In the genomic region with DNA sequence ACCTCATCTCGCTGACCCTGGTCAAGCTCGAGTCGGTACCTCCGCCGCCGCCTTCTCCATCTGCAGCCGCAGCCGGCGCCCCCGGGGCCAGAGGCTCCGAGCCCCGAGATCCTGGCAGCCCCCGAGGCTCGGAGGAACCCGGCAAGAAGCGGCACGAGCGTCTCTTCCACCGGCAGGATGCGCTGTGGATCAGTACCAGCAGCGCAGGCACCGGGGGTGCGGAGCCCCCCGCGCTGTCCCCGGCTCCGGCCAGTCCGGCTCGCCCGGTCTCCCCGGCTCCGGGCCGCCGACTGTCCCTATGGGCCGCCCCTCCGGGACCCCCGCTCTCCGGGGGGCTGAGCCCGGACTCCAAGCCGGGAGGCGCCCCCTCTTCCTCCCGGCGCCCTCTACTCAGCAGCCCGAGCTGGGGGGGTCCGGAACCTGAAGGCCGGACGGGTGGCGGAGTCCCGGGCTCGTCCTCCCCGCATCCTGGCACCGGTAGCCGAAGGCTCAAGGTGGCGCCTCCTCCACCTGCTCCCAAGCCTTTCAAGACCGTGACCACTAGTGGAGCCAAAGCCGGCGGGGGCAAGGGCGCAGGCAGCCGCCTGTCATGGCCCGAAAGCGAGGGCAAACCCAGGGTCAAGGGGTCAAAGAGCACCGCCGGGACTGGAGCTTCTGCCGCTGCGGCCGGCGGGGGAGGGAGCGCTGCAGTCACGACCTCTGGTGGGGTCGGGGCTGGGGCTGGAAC, we compare ENCODE assay signal across 9 mouse cellular contexts. TPM values are rescaled to one million over a fixed set of nuclear protein-coding genes. Genes with fewer than 3 reads are reported as not detected.
DNase-seq lines count a peak whose midpoint lies in the region; ATAC-seq and TF ChIP-seq lines count a peak whose summit lies in the region.
"Had no signal": no experiment of that assay in that cellular context is flagged by ENCODE, and none has a peak within 500 bp of the region (broad histone marks: within the 10 kb centered on the region; RNA-seq: fewer than 3 reads in every experiment).

No protein-coding gene starts in this region.

- H3K27me3 ChIP-seq in heart, embryonic 10.5 days (ENCODE audit: insufficient read depth, poor library complexity, severe bottlenecking), result peaks cover 98% of the 10 kb centered on the region
- H3K27me3 ChIP-seq in forebrain, embryonic 15.5 days, result peaks cover 19% of the 10 kb centered on the region
- H3K27me3 ChIP-seq in limb, embryonic 15.5 days, result peaks cover 99% of the 10 kb centered on the region

- 2% methylated on average over 67 of the region's 70 CpGs for WGBS in heart, embryonic 10.5 days
- WGBS in forebrain, embryonic 15.5 days, result 2% methylated on average over 65 of the region's 70 CpGs
- 5% methylated on average over 67 of the region's 70 CpGs for WGBS in limb, embryonic 15.5 days

- H3K9me3 ChIP-seq in heart, embryonic 10.5 days, result no peaks in the 10 kb centered on the region
- H3K9me3 ChIP-seq in forebrain, embryonic 15.5 days, result no peaks in the 10 kb centered on the region
- H3K9me3 ChIP-seq in limb, embryonic 15.5 days, result no peaks in the 10 kb centered on the region

- peak overlapping the region; percentile 76 for H3K4me2 ChIP-seq in forebrain, embryonic 15.5 days (replicated peaks)
- peak overlapping the region; percentile 87 for H3K4me2 ChIP-seq in limb, embryonic 15.5 days

- peak overlapping the region; percentile 59 for H3K9ac ChIP-seq in forebrain, embryonic 15.5 days (replicated peaks)
- peak overlapping the region; percentile 37 for H3K9ac ChIP-seq in limb, embryonic 15.5 days

- TF ChIP-seq CTCF in brain, embryonic 14.5 days (IDR thresholded peaks at IDR 0.05; ENCODE audit: borderline replicate concordance, extremely low read depth, insufficient read depth, insufficient read length), result peak; percentile 47; the same call in 1 of the 2 replicates

- H3K4me1 ChIP-seq in heart, embryonic 10.5 days, result peaks cover 51% of the 10 kb centered on the region
- H3K4me1 ChIP-seq in forebrain, embryonic 15.5 days, result peaks cover 41% of the 10 kb centered on the region
- H3K4me1 ChIP-seq in limb, embryonic 15.5 days, result peaks cover 40% of the 10 kb centered on the region

- no peak overlapping the region for H3K27ac ChIP-seq in heart, embryonic 10.5 days
- H3K27ac ChIP-seq in forebrain, embryonic 15.5 days (replicated peaks), result peak overlapping the region; percentile 83
- no peak overlapping the region for H3K27ac ChIP-seq in limb, embryonic 15.5 days

- no peak for TF ChIP-seq POLR2A in brain, embryonic 14.5 days (IDR thresholded peaks at IDR 0.05; ENCODE audit: borderline replicate concordance, extremely low read depth, insufficient read depth, insufficient read length, poor library complexity, severe bottlenecking)

- intact Hi-C loops in heart, postnatal 36 days (cut with DNase I), result no loop called here

- peak overlapping the region; percentile 59 for H3K4me3 ChIP-seq in heart, embryonic 10.5 days
- H3K4me3 ChIP-seq in forebrain, embryonic 15.5 days, result peak overlapping the region; percentile 70
- H3K4me3 ChIP-seq in limb, embryonic 15.5 days, result peak overlapping the region; percentile 43
- H3K4me3 ChIP-seq: erythroblast, embryonic 14.5 days had no signal

- peak; percentile 3; the same call in 1 of the 2 replicates for ATAC-seq in forebrain, embryonic 15.5 days (replicated peaks)
- ATAC-seq in limb, embryonic 15.5 days (ENCODE audit: insufficient number of reproducible peaks, low FRiP score, low TSS enrichment, low read depth), result no peak
- no peak for ATAC-seq in monocyte, adult 5-6 weeks (replicated peaks; ENCODE audit: insufficient number of reproducible peaks, low FRiP score, low TSS enrichment, poor library complexity, severe bottlenecking)
- no peak for ATAC-seq in erythroblast, adult 5-6 weeks (replicated peaks; ENCODE audit: low FRiP score, poor library complexity, severe bottlenecking)

- H3K36me3 ChIP-seq in heart, embryonic 10.5 days, result no peaks in the 10 kb centered on the region
- peaks cover 11% of the 10 kb centered on the region; the same call in 1 of the 2 replicates for H3K36me3 ChIP-seq in forebrain, embryonic 15.5 days
- H3K36me3 ChIP-seq in limb, embryonic 15.5 days, result no peaks in the 10 kb centered on the region

- no peak for DNase-seq in heart, embryonic 10.5 days (ENCODE audit: low spot score)
- no peak for DNase-seq in heart, postnatal 36 days
- DNase-seq in brain, embryonic 14.5 days (ENCODE audit: low read depth), result peak; percentile 60
- peak; percentile 69 for DNase-seq in right cerebral cortex, postnatal 4 days

RNA-seq across cellular contexts. Expression of a gene that starts 4.7 kb away (rescaled TPM):
- polyA plus RNA-seq in heart, embryonic 10.5 days (2016; fragmentation: Nextera tagmentation; extraction: Ambion mirVana), result 0.50 TPM in 1 of 2 replicates, not detected in the other
- total RNA-seq in heart, postnatal 36 days (2021), result 1 to 10 TPM; 5.6 to 7.0 TPM
- polyA plus RNA-seq in brain, embryonic 14.5 days (2012; rRNA removed), result 113 and 151 TPM in 2 replicates
- polyA plus RNA-seq in forebrain, embryonic 15.5 days (2015; fragmentation: Nextera tagmentation; extraction: Ambion mirVana), result 2.9 and 3.0 TPM in 2 replicates
- 0.10 and 0.72 TPM in 2 replicates for polyA plus RNA-seq in limb, embryonic 15.5 days (2015; fragmentation: Nextera tagmentation; extraction: Ambion mirVana)
- 31.1 to 112 TPM (median 48.9 TPM) in 3 replicates for total RNA-seq in monocyte, adult 5-6 weeks (2017)
- 1.9 and 6.5 TPM in 2 replicates for total RNA-seq in erythroblast, adult 5-6 weeks (2015; ENCODE audit: low replicate concordance)
- 2.0 and 4.0 TPM in 2 replicates for total RNA-seq in erythroblast, adult 5-6 weeks (2017; ENCODE audit: low replicate concordance)

RNA-seq across cellular contexts. Expression of a gene that starts 9.8 kb away (rescaled TPM):
- 138 and 154 TPM in 2 replicates for polyA plus RNA-seq in heart, embryonic 10.5 days (2016; fragmentation: Nextera tagmentation; extraction: Ambion mirVana)
- 10 to 100 TPM; 43.8 to 46.9 TPM for total RNA-seq in heart, postnatal 36 days (2021)
- polyA plus RNA-seq in brain, embryonic 14.5 days (2012; rRNA removed), result 96.5 and 115 TPM in 2 replicates
- polyA plus RNA-seq in forebrain, embryonic 15.5 days (2015; fragmentation: Nextera tagmentation; extraction: Ambion mirVana), result 118 and 122 TPM in 2 replicates
- polyA plus RNA-seq in limb, embryonic 15.5 days (2015; fragmentation: Nextera tagmentation; extraction: Ambion mirVana), result 161 and 175 TPM in 2 replicates
- 38.1 to 49.9 TPM (median 47.0 TPM) in 3 replicates for total RNA-seq in monocyte, adult 5-6 weeks (2017)
- total RNA-seq in erythroblast, adult 5-6 weeks (2015; ENCODE audit: low replicate concordance), result 25.3 and 30.4 TPM in 2 replicates
- 8.6 and 19.0 TPM in 2 replicates for total RNA-seq in erythroblast, adult 5-6 weeks (2017; ENCODE audit: low replicate concordance)

RNA-seq across cellular contexts. Expression of a gene that starts 16.5 kb away (rescaled TPM):
- 1,495 and 2,024 TPM in 2 replicates for polyA plus RNA-seq in heart, embryonic 10.5 days (2016; fragmentation: Nextera tagmentation; extraction: Ambion mirVana)
- 10 to 100 TPM; 76.7 to 85.5 TPM for total RNA-seq in heart, postnatal 36 days (2021)
- 871 and 1,231 TPM in 2 replicates for polyA plus RNA-seq in brain, embryonic 14.5 days (2012; rRNA removed)
- polyA plus RNA-seq in forebrain, embryonic 15.5 days (2015; fragmentation: Nextera tagmentation; extraction: Ambion mirVana), result 1,729 and 1,809 TPM in 2 replicates
- 1,296 and 1,322 TPM in 2 replicates for polyA plus RNA-seq in limb, embryonic 15.5 days (2015; fragmentation: Nextera tagmentation; extraction: Ambion mirVana)
- 23.3 to 49.4 TPM (median 23.9 TPM) in 3 replicates for total RNA-seq in monocyte, adult 5-6 weeks (2017)
- total RNA-seq in erythroblast, adult 5-6 weeks (2015; ENCODE audit: low replicate concordance), result 83.0 and 90.1 TPM in 2 replicates
- 43.8 and 71.5 TPM in 2 replicates for total RNA-seq in erythroblast, adult 5-6 weeks (2017; ENCODE audit: low replicate concordance)

RNA-seq across cellular contexts. Expression of a gene that starts 19.8 kb away (rescaled TPM):
- polyA plus RNA-seq in heart, embryonic 10.5 days (2016; fragmentation: Nextera tagmentation; extraction: Ambion mirVana), result 0.15 and 0.24 TPM in 2 replicates
- total RNA-seq in heart, postnatal 36 days (2021), result 1 to 10 TPM; 2.3 to 2.9 TPM
- 35.9 and 51.7 TPM in 2 replicates for polyA plus RNA-seq in brain, embryonic 14.5 days (2012; rRNA removed)
- polyA plus RNA-seq in forebrain, embryonic 15.5 days (2015; fragmentation: Nextera tagmentation; extraction: Ambion mirVana), result 5.6 and 7.0 TPM in 2 replicates
- polyA plus RNA-seq in limb, embryonic 15.5 days (2015; fragmentation: Nextera tagmentation; extraction: Ambion mirVana), result 1.2 and 1.7 TPM in 2 replicates
- total RNA-seq in monocyte, adult 5-6 weeks (2017), result 1.6 TPM in 1 of 3 replicates, not detected in the others
- not detected in 2 replicates for total RNA-seq in erythroblast, adult 5-6 weeks (2015; ENCODE audit: low replicate concordance)
- not detected in 2 replicates for total RNA-seq in erythroblast, adult 5-6 weeks (2017; ENCODE audit: low replicate concordance)
- polyA plus RNA-seq: erythroblast, embryonic 14.5 days had no signal

RNA-seq across cellular contexts. Expression of a gene that starts 31.8 kb away (rescaled TPM):
- 0.09 TPM in 1 of 2 replicates, not detected in the other for polyA plus RNA-seq in heart, embryonic 10.5 days (2016; fragmentation: Nextera tagmentation; extraction: Ambion mirVana)
- under 1 TPM; 0.14 to 0.31 TPM for total RNA-seq in heart, postnatal 36 days (2021)
- polyA plus RNA-seq in brain, embryonic 14.5 days (2012; rRNA removed), result 0.63 and 0.97 TPM in 2 replicates
- 0.11 and 0.15 TPM in 2 replicates for polyA plus RNA-seq in forebrain, embryonic 15.5 days (2015; fragmentation: Nextera tagmentation; extraction: Ambion mirVana)
- 0.12 and 0.32 TPM in 2 replicates for polyA plus RNA-seq in limb, embryonic 15.5 days (2015; fragmentation: Nextera tagmentation; extraction: Ambion mirVana)
- not detected in 3 replicates for total RNA-seq in monocyte, adult 5-6 weeks (2017)
- total RNA-seq in erythroblast, adult 5-6 weeks (2015; ENCODE audit: low replicate concordance), result not detected in 2 replicates
- total RNA-seq in erythroblast, adult 5-6 weeks (2017; ENCODE audit: low replicate concordance), result not detected in 2 replicates
- polyA plus RNA-seq: erythroblast, embryonic 14.5 days had no signal

Comparison
In these comparisons a context has a peak if more than half of its experiments do, and no peak if none do; other contexts are left out.
1. DNase-seq: peak in brain, embryonic 14.5 days (single experiment) and right cerebral cortex, postnatal 4 days (single experiment); none in heart, embryonic 10.5 days (single experiment) and heart, postnatal 36 days (0 of 2).
2. RNA of a gene that starts 4.7 kb away (polyA plus RNA-seq): 113 to 151 TPM in brain, embryonic 14.5 days; 2.9 to 3.0 TPM in forebrain, embryonic 15.5 days, 0.50 TPM in heart, embryonic 10.5 days and 0.10 to 0.72 TPM in limb, embryonic 15.5 days; every median in the first group is over 10 times any median in the second.
3. Peak in every context shown above with its lines, with median percentiles within 50 percentile points of each other: H3K4me3 ChIP-seq.